Mouse (Mus musculus) G1E (cell line): ENCODE results near the gene Pdzd7. TPM values are rescaled to one million over a fixed set of nuclear protein-coding genes. Genes with fewer than 3 reads are reported as not detected.
A peak's percentile ranks its signal among the peaks of the same experiment; 100 is the strongest.

Experiments used
- ATAC-seq: 2 replicates; pipeline ENCODE4 v1.8.0; 2016; ENCODE audit warnings: mild to moderate bottlenecking; ENCODE audit not compliant: insufficient number of reproducible peaks, poor library complexity, low FRiP score, severe bottlenecking; ENCODE audit errors: extremely low read depth
- DNase-seq: peaks from one replicate; pipeline ENCODE4 v3.0.0; 2012; ENCODE audit warnings: low spot score
- H3K27me3 ChIP-seq: 2 replicates; pipeline ENCODE4 v1.6.1; 2012; ENCODE audit warnings: mild to moderate bottlenecking, low read length, inconsistent platforms; ENCODE audit not compliant: insufficient read depth
- H3K36me3 ChIP-seq: replicated peaks from 2 replicates; pipeline ENCODE3; 2012; ENCODE audit warnings: mild to moderate bottlenecking, inconsistent platforms
- H3K4me1 ChIP-seq: 2 replicates; pipeline ENCODE4 v1.6.1; 2012; ENCODE audit warnings: low read depth, low read length, inconsistent platforms, mixed read lengths; ENCODE audit not compliant: insufficient read depth
- H3K4me3 ChIP-seq: 2 replicates; pipeline ENCODE4 v1.5.1; 2012; ENCODE audit warnings: low read depth, mild to moderate bottlenecking, inconsistent platforms, low read length, moderate library complexity, mixed read lengths
- H3K9me3 ChIP-seq: replicated peaks from 2 replicates; pipeline ENCODE4 v1.6.1; 2012; ENCODE audit warnings: inconsistent platforms
- CTCF ChIP-seq: IDR thresholded peaks from 2 replicates; pipeline ENCODE4 v1.5.1; 2012; ENCODE audit warnings: low read depth, low read length, inconsistent platforms, mixed read lengths
- GATA1 ChIP-seq: IDR thresholded peaks from 2 replicates; pipeline ENCODE4 v1.6.1; 2012; ENCODE audit warnings: borderline replicate concordance, low read length, inconsistent platforms, mixed read lengths
- GATA2 ChIP-seq: IDR thresholded peaks from 2 replicates; pipeline ENCODE4 v1.6.1; 2012; ENCODE audit warnings: low read depth, low read length, inconsistent platforms, borderline replicate concordance
- POLR2AphosphoS5 ChIP-seq: IDR thresholded peaks from 2 replicates; pipeline ENCODE4 v1.6.1; 2012; ENCODE audit warnings: low read depth, low read length, inconsistent platforms; ENCODE audit not compliant: insufficient replicate concordance
- TAL1 ChIP-seq: conservative IDR thresholded peaks from 2 replicates; pipeline ENCODE4 v1.6.1; 2012; ENCODE audit warnings: low read depth, low read length, inconsistent platforms, mixed read lengths
- polyA plus RNA-seq: library from polyadenylated mRNA; stranded (reverse); fragments of >175 nt; gene quantifications from 2 replicates; pipeline ENCODE4 v1.2.3, GENCODE M21; 2012
- total RNA-seq, 2 experiments: library from RNA; stranded (forward) in 1 of 2; stranded (reverse) in 1 of 2; fragments of 200-1000 nt in 1 of 2; fragments of >200 nt in 1 of 2; fragmentation: Nextera tagmentation in 1 of 2; gene quantifications; 2 replicates each; pipeline ENCODE4 v1.2.3; 2014 to 2017

The Pdzd7 gene
- total and polyA plus RNA-seq, 3 experiments, result 0.04 to 0.05 TPM; not detected in 1

DNA sequence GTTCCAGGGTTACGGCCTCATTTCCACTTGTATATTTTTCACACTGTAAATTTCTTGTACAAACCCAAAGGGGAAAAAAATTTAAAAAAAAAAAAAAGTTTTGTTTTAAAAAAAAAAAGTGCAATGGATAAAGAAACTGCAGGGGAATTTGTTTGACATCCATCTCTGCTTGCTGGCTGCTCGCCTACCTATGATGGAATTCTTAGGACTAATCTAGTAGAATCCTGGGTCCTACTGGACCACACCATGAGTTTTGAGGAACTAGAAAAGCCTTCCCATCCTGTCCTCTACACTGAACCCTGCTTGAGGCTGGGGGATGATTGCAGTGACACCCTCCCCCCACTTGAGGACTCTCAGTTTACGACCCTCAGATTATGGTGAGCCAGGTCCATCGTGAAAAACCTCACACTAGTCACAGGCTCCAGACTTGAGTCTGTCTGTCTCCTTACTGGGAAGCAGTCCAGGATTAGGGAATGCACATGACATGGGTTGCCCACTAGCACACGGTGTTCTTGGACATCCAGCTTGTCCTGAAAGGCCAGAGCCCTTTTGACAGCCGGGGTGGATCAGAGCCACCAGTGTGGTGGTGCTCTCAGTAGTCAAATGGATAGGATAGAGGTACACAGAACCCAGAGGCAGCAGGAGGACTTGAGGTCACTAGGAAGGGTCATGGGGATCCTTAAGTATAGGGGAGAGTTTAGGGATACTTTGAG, 18.4 kb downstream of the Pdzd7 start:
- H3K9me3 ChIP-seq, result no peaks in the 10 kb centered on the region
- peaks cover 60% of the 10 kb centered on the region for H3K36me3 ChIP-seq
- no peak overlapping the region for H3K4me3 ChIP-seq
- peaks cover 33% of the 10 kb centered on the region for H3K4me1 ChIP-seq
- no peak for ATAC-seq
- peaks cover 2% of the 10 kb centered on the region; the same call in 1 of the 2 replicates for H3K27me3 ChIP-seq
- no peak for TF ChIP-seq GATA1
- TF ChIP-seq CTCF, result no peak
- no peak for TF ChIP-seq GATA2
- no peak for TF ChIP-seq TAL1
- TF ChIP-seq POLR2AphosphoS5, result no peak
- no peak for DNase-seq

DNA sequence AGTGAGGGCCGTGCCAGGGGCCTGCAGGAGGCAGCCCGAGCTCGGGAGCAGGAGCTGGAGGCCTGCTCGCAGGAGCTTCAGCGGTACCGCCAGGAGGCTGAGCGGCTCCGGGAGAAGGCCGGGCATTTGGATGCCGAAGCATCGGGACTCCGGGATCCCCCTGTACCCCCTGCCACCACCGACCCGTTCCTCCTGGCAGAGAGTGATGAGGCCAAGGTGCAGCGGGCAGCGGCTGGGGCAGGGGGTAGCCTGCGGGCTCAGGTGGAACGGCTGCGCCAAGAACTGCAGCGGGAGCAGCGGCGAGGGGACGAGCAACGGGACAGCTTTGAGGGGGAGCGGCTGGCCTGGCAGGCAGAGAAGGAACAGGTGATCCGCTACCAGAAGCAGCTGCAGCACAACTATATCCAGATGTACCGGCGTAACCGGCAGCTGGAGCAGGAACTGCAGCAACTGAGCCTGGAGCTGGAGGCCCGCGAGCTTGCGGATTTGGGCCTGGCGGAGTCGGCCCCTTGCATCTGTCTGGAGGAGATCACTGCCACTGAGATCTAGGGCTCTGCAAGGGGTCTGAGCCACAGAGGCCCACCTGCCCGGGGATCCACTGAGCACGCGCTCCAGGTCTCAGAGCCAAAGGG, 19.5 kb downstream of the Pdzd7 start:
- peaks cover 32% of the 10 kb centered on the region for H3K4me1 ChIP-seq
- TF ChIP-seq GATA1 (no peak), GATA2 (no peak), POLR2AphosphoS5 (no peak), CTCF (no peak), TAL1 (no peak)
- DNase-seq (no peak), ATAC-seq (no peak)
- no peak overlapping the region for H3K4me3 ChIP-seq
- H3K36me3 ChIP-seq, result peaks cover 71% of the 10 kb centered on the region
- no peaks in the 10 kb centered on the region for H3K9me3 ChIP-seq
- H3K27me3 ChIP-seq, result peaks cover 2% of the 10 kb centered on the region; the same call in 1 of the 2 replicates

DNA sequence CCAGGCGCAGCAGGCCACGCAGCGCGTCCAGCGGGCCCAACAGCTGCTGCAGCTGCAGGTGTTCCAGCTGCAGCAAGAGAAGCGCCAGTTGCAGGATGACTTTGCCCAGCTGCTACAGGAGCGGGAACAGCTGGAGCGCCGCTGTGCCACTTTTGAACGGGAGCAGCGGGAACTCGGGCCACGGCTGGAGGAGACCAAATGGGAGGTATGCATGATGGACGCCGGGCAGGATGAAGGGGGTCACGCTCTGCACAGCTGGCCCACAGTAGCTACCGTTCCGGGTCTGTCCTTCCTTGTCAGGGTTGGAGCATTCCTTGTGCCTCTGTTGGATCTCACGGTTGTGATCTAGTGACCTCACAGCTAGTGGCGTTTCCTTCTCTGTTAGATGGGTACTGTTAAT, 20.7 kb downstream of the Pdzd7 start:
- Histone ChIP-seq H3K4me3 (no peak overlapping the region), H3K27me3 (peaks cover 2% of the 10 kb centered on the region; the same call in 1 of the 2 replicates), H3K36me3 (peaks cover 83% of the 10 kb centered on the region), H3K9me3 (no peaks in the 10 kb centered on the region), H3K4me1 (peaks cover 33% of the 10 kb centered on the region)
- TF ChIP-seq GATA2, result no peak
- TF ChIP-seq TAL1, result no peak
- no peak for TF ChIP-seq POLR2AphosphoS5
- no peak for TF ChIP-seq CTCF
- DNase-seq (no peak), ATAC-seq (no peak)

DNA sequence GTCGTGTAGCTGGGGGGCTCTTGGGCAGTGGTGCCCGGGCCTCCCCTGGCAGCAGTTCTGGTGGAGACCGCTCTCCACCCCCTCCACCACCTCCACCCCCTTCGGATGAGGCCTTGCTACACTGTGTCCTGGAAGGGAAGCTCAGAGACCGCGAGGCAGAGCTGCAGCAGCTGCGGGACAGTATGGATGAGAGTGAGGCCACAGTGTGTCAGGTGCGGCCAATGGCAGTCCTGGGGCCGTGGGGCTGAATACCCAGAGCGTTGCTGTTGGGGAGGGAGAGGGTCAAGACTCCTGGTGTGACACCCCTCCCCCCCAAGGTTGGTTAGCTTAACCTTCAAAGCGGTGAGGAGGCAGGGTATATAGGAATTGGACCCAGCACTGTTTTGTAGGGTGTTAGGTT, 21.5 kb downstream of the Pdzd7 start:
- ATAC-seq, result no peak
- Histone ChIP-seq H3K36me3 (peaks cover 83% of the 10 kb centered on the region), H3K9me3 (no peaks in the 10 kb centered on the region), H3K4me1 (peaks cover 35% of the 10 kb centered on the region), H3K27me3 (no peaks in the 10 kb centered on the region), H3K4me3 (peak overlapping the region; percentile 21; the same call in 1 of the 2 replicates)
- DNase-seq, result no peak
- TF ChIP-seq POLR2AphosphoS5 (no peak), CTCF (no peak), GATA1 (no peak), TAL1 (no peak), GATA2 (no peak)

DNA sequence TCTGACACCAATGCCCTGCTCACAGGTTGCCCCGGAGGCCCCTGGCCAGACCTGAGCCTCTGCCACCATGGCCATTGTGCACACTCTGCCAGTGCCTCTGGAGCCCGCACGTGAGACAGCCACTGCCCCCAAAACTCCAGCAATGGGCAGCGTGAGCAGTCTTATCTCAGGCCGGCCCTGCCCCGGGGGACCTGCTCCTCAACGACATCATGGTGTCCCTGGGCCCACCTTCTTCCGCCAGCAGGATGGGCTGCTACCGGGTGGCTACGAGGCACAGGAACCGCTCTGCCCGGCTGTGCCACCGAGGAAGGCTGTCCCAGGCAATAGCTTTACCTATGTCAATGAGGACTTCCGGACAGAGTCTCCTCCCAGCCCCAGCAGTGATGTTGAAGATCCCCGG, 24.2 kb downstream of the Pdzd7 start:
- H3K27me3 ChIP-seq, result no peaks in the 10 kb centered on the region
- TF ChIP-seq POLR2AphosphoS5, result no peak
- TF ChIP-seq GATA1, result no peak
- no peak for TF ChIP-seq GATA2
- TF ChIP-seq TAL1, result no peak
- no peak for TF ChIP-seq CTCF
- H3K36me3 ChIP-seq, result peaks cover 60% of the 10 kb centered on the region
- peak overlapping the region; percentile 13; the same call in 1 of the 2 replicates for H3K4me3 ChIP-seq
- peaks cover 53% of the 10 kb centered on the region for H3K4me1 ChIP-seq
- DNase-seq (no peak), ATAC-seq (no peak)
- H3K9me3 ChIP-seq, result no peaks in the 10 kb centered on the region

DNA sequence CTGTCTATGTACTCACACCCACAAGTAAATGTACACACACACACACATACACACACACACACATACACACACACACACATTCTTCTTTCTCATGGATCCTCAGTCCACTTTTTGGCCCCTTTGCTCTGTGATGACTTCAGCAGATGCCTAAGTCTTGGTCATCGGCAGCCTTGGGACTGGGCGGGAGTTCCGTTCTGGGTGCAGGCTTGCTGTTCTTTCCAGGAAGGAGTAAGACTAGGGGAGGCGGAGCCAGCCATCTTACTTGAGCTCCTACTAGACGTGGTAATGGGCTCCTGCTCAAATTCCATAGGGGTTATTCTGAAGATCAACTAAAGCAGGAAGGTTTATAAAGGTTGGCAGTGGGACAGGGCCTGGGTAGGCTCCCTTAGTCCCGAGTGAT, 25.2 kb downstream of the Pdzd7 start:
- Histone ChIP-seq H3K36me3 (peaks cover 50% of the 10 kb centered on the region), H3K27me3 (no peaks in the 10 kb centered on the region), H3K4me1 (peaks cover 63% of the 10 kb centered on the region), H3K9me3 (no peaks in the 10 kb centered on the region), H3K4me3 (no peak overlapping the region; the same call in 1 of the 2 replicates)
- no peak for TF ChIP-seq TAL1
- no peak for TF ChIP-seq CTCF
- no peak for TF ChIP-seq POLR2AphosphoS5
- no peak for TF ChIP-seq GATA1
- TF ChIP-seq GATA2, result no peak
- no peak for ATAC-seq
- no peak for DNase-seq
